Mouse (Mus musculus) limb, embryonic 14.5 days (tissue): ENCODE results near the gene Tubgcp5. TPM values are rescaled to one million over a fixed set of nuclear protein-coding genes. Genes with fewer than 3 reads are reported as not detected.

Experiments used
- ATAC-seq: fragments of 200-750 bp; cut with Nextera tagmentation; 2 replicates; pipeline ENCODE4 v1.8.0; 2017; ENCODE audit warnings: low read depth, moderate number of reproducible peaks, moderate TSS enrichment; ENCODE audit not compliant: low FRiP score
- DNase-seq: peaks from one replicate; pipeline ENCODE4 v3.0.0-alpha.2; 2015; ENCODE audit warnings: low spot score
- H3K27ac ChIP-seq: fragments of 300-500 bp; sonication (generic); replicated peaks from 2 replicates; pipeline ENCODE4 v1.5.1; 2014; ENCODE audit warnings: low read depth, mild to moderate bottlenecking, low read length, moderate library complexity, mixed read lengths
- H3K27me3 ChIP-seq: fragments of 300-500 bp; sonication (generic); 2 replicates; pipeline ENCODE4 v1.6.1; 2014; ENCODE audit warnings: low read length, mixed read lengths; ENCODE audit not compliant: control insufficient read depth, insufficient read depth
- H3K36me3 ChIP-seq: fragments of 300-500 bp; sonication (generic); 2 replicates; pipeline ENCODE4 v1.6.1; 2014; ENCODE audit warnings: mild to moderate bottlenecking, low read length, moderate library complexity, mixed read lengths; ENCODE audit not compliant: control insufficient read depth, insufficient read depth
- H3K4me1 ChIP-seq: fragments of 300-500 bp; sonication (generic); 2 replicates; pipeline ENCODE4 v1.6.1; 2014; ENCODE audit warnings: antibody characterized with exemption, low read length, mixed read lengths; ENCODE audit not compliant: control insufficient read depth, insufficient read depth
- H3K4me2 ChIP-seq: fragments of 300-500 bp; sonication (generic); replicated peaks from 2 replicates; pipeline ENCODE4 v1.6.1; 2014; ENCODE audit warnings: low read depth, mild to moderate bottlenecking, low read length, moderate library complexity; ENCODE audit not compliant: severe bottlenecking
- H3K4me3 ChIP-seq: fragments of 300-500 bp; sonication (generic); replicated peaks from 2 replicates; pipeline ENCODE4 v1.5.1; 2014; ENCODE audit warnings: low read length
- H3K9ac ChIP-seq: fragments of 300-500 bp; sonication (generic); 2 replicates; pipeline ENCODE4 v1.6.1; 2014; ENCODE audit warnings: mild to moderate bottlenecking, low read depth, low read length, moderate library complexity; ENCODE audit not compliant: severe bottlenecking
- H3K9me3 ChIP-seq: fragments of 300-500 bp; sonication (generic); 2 replicates; pipeline ENCODE4 v1.6.1; 2016; ENCODE audit warnings: low read length; ENCODE audit not compliant: control insufficient read depth
- POLR2A ChIP-seq: fragments of 200-500 bp; IDR thresholded peaks from 2 replicates; pipeline ENCODE4 v1.8.0; 2012; ENCODE audit warnings: inconsistent platforms, mild to moderate bottlenecking, moderate library complexity, borderline replicate concordance; ENCODE audit not compliant: insufficient read depth, insufficient read length; ENCODE audit errors: extremely low read depth
- WGBS: fragments of 180-500 bp; shearing (Covaris S2); extraction: QIAGEN DNeasy Blood & Tissue Kit; methylation state at CpG from one replicate; pipeline ENCODE4 v1.1.7; 2014; 5-methylcytosine and 5-hydroxymethylcytosine counted together
- polyA plus RNA-seq, 2 experiments: library from polyadenylated mRNA; depleted of rRNA in 1 of 2; stranded (reverse) in 1 of 2; unstranded in 1 of 2; fragments of >200 nt; fragmentation: Nextera tagmentation in 1 of 2; extraction: Ambion mirVana in 1 of 2; gene quantifications; 2 replicates each; pipeline versions ENCODE4 v1.2.1 to v1.2.3; 2012 to 2014

The Tubgcp5 gene
- polyA plus RNA-seq, 2 experiments = 26.4 to 33.1 TPM

- peak; percentile 38; the same call in 1 of the 2 replicates for ATAC-seq
- WGBS = 29% methylated on average over 13 of the region's 13 CpGs
- DNase-seq = peak; percentile 12
Measured at GRCm38 (mm10) chr7:55793236-55793951, 560 bp upstream of the Tubgcp5 start.

GRCm38 (mm10) chr7:55799981-55800380, 6.0 kb downstream of the Tubgcp5 start:
- TF ChIP-seq POLR2A = no peak
- H3K4me2 ChIP-seq = no peak overlapping the region
- WGBS = 86% methylated on average over 3 of the region's 3 CpGs
- H3K27me3 ChIP-seq = no peaks in the 10 kb centered on the region
- no peak overlapping the region for H3K4me3 ChIP-seq
- DNase-seq = no peak
- no peak overlapping the region for H3K9ac ChIP-seq
- H3K4me1 ChIP-seq = peaks cover 3% of the 10 kb centered on the region
- ATAC-seq = no peak
- no peaks in the 10 kb centered on the region for H3K9me3 ChIP-seq
- peaks cover 78% of the 10 kb centered on the region for H3K36me3 ChIP-seq
- H3K27ac ChIP-seq = no peak overlapping the region

More at GRCm38 (mm10) chr7:55793236-55793951, 560 bp upstream of the Tubgcp5 start:
- Histone ChIP-seq H3K4me1 (peaks cover 6% of the 10 kb centered on the region), H3K9me3 (no peaks in the 10 kb centered on the region), H3K4me2 (peak overlapping the region; percentile 53), H3K9ac (peak overlapping the region; percentile 95), H3K4me3 (peak overlapping the region; percentile 77), H3K36me3 (peaks cover 24% of the 10 kb centered on the region), H3K27me3 (no peaks in the 10 kb centered on the region), H3K27ac (peak overlapping the region; percentile 84)
- TF ChIP-seq POLR2A = no peak

- Histone ChIP-seq H3K9me3 (no peaks in the 10 kb centered on the region), H3K4me2 (no peak overlapping the region), H3K36me3 (peaks cover 87% of the 10 kb centered on the region), H3K4me3 (no peak overlapping the region), H3K27me3 (no peaks in the 10 kb centered on the region), H3K9ac (no peak overlapping the region), H3K4me1 (no peaks in the 10 kb centered on the region), H3K27ac (no peak overlapping the region)
- no peak for DNase-seq
- WGBS = 95% methylated on average over 2 of the region's 2 CpGs
- ATAC-seq = no peak
- TF ChIP-seq POLR2A = no peak
Measured at GRCm38 (mm10) chr7:55809967-55810366, 16.0 kb downstream of the Tubgcp5 start.

- ATAC-seq = no peak
- WGBS = 80% methylated on average over 5 of the region's 5 CpGs
Measured at GRCm38 (mm10) chr7:55824468-55824867, 30.5 kb downstream of the Tubgcp5 start.

GRCm38 (mm10) chr7:55827551-55827950, 33.6 kb downstream of the Tubgcp5 start:
- Histone ChIP-seq H3K4me1 (no peaks in the 10 kb centered on the region), H3K4me2 (no peak overlapping the region), H3K27me3 (no peaks in the 10 kb centered on the region), H3K36me3 (peaks cover 74% of the 10 kb centered on the region), H3K9me3 (no peaks in the 10 kb centered on the region), H3K9ac (no peak overlapping the region), H3K4me3 (no peak overlapping the region), H3K27ac (no peak overlapping the region)
- 89% methylated on average over 9 of the region's 9 CpGs for WGBS
- ATAC-seq (no peak), DNase-seq (no peak)
- TF ChIP-seq POLR2A = no peak

More at GRCm38 (mm10) chr7:55824468-55824867, 30.5 kb downstream of the Tubgcp5 start:
- Histone ChIP-seq H3K4me1 (no peaks in the 10 kb centered on the region), H3K27ac (no peak overlapping the region), H3K9me3 (no peaks in the 10 kb centered on the region), H3K27me3 (no peaks in the 10 kb centered on the region), H3K4me2 (no peak overlapping the region), H3K4me3 (no peak overlapping the region), H3K36me3 (peaks cover 81% of the 10 kb centered on the region), H3K9ac (no peak overlapping the region)
- DNase-seq = no peak
- TF ChIP-seq POLR2A = no peak

GRCm38 (mm10) chr7:55836877-55837276, 42.9 kb downstream of the Tubgcp5 start:
- H3K27ac ChIP-seq = no peak overlapping the region
- WGBS = 87% methylated on average over 4 of the region's 4 CpGs
- H3K36me3 ChIP-seq = peaks cover 5% of the 10 kb centered on the region; the same call in 1 of the 2 replicates
- no peak overlapping the region for H3K4me2 ChIP-seq
- no peak for TF ChIP-seq POLR2A
- H3K9ac ChIP-seq = no peak overlapping the region
- no peak for ATAC-seq
- DNase-seq = no peak
- H3K9me3 ChIP-seq = no peaks in the 10 kb centered on the region
- H3K27me3 ChIP-seq = no peaks in the 10 kb centered on the region
- H3K4me1 ChIP-seq = peaks cover 3% of the 10 kb centered on the region; the same call in 1 of the 2 replicates
- H3K4me3 ChIP-seq = no peak overlapping the region
